Mouse (Mus musculus) midbrain, embryonic 10.5 days (tissue): ENCODE data around the gene Nrxn2. TPM values are rescaled to one million over a fixed set of nuclear protein-coding genes. Genes with fewer than 3 reads are reported as not detected.

ENCODE experiments used
- DNase-seq: peaks from one replicate; pipeline ENCODE4 v3.0.0-alpha.2; 2017; ENCODE audit warnings: low spot score
- H3K27ac ChIP-seq: fragments of 300-500 bp; sonication (generic); replicated peaks from 2 replicates; pipeline ENCODE4 v1.5.1; 2016; ENCODE audit warnings: mild to moderate bottlenecking
- H3K27me3 ChIP-seq: fragments of 300-500 bp; sonication (generic); 2 replicates; pipeline ENCODE4 v1.6.1; 2016; ENCODE audit warnings: low read depth, mild to moderate bottlenecking; ENCODE audit not compliant: poor library complexity, severe bottlenecking
- H3K36me3 ChIP-seq: fragments of 300-500 bp; sonication (generic); 2 replicates; pipeline ENCODE4 v1.6.1; 2016; ENCODE audit warnings: mild to moderate bottlenecking, moderate library complexity
- H3K4me1 ChIP-seq: fragments of 300-500 bp; sonication (generic); 2 replicates; pipeline ENCODE4 v1.6.1; 2016
- H3K4me3 ChIP-seq: fragments of 300-500 bp; sonication (generic); 2 replicates; pipeline ENCODE4 v1.5.1; 2016; ENCODE audit warnings: mild to moderate bottlenecking, moderate library complexity
- H3K9me3 ChIP-seq: fragments of 300-500 bp; sonication (generic); replicated peaks from 2 replicates; pipeline ENCODE4 v1.6.1; 2016; ENCODE audit warnings: mild to moderate bottlenecking
- WGBS: fragments of 180-500 bp; shearing (Covaris S2); methylation state at CpG from one replicate; pipeline ENCODE4 v1.1.7; 2016; 5-methylcytosine and 5-hydroxymethylcytosine counted together
- polyA plus RNA-seq: library from polyadenylated mRNA; unstranded; fragments of >200 nt; fragmentation: Nextera tagmentation; extraction: Ambion mirVana; gene quantifications from 2 replicates; pipeline ENCODE4 v1.2.1, GENCODE M21; 2016

Nrxn2 gene
- 5.1 and 7.2 TPM in 2 replicates for polyA plus RNA-seq

- Histone ChIP-seq H3K9me3 (no peaks in the 10 kb centered on the region), H3K27me3 (peaks cover 80% of the 10 kb centered on the region), H3K4me3 (peak within 1 kb of the TSS; percentile 62), H3K4me1 (peaks cover 71% of the 10 kb centered on the region), H3K36me3 (no peaks in the 10 kb centered on the region), H3K27ac (peak within 1 kb of the TSS; percentile 87)
- peak; percentile 91 for DNase-seq
- under 1% methylated on average over 46 of the region's 46 CpGs for WGBS
Measured at GRCm38 (mm10) chr19:6418233-6418879, at the start of gene Nrxn2. TSS of gene Nrxn2 (plus strand) at chr19:6418731.

- H3K4me1 ChIP-seq = peaks cover 24% of the 10 kb centered on the region
- H3K27ac ChIP-seq = no peak overlapping the region
- WGBS = 87% methylated on average over 2 of the region's 2 CpGs
- H3K9me3 ChIP-seq = no peaks in the 10 kb centered on the region
- peaks cover 100% of the 10 kb centered on the region for H3K36me3 ChIP-seq
- DNase-seq = no peak
- no peak overlapping the region for H3K4me3 ChIP-seq
- H3K27me3 ChIP-seq = no peaks in the 10 kb centered on the region
Measured at GRCm38 (mm10) chr19:6370175-6370574, 48.4 kb upstream of the Nrxn2 start.

- Histone ChIP-seq H3K27ac (no peak overlapping the region), H3K9me3 (no peaks in the 10 kb centered on the region), H3K27me3 (no peaks in the 10 kb centered on the region), H3K4me1 (peaks cover 28% of the 10 kb centered on the region), H3K4me3 (no peak overlapping the region), H3K36me3 (peaks cover 100% of the 10 kb centered on the region)
- 94% methylated on average over 3 of the region's 3 CpGs for WGBS
- no peak for DNase-seq
Measured at GRCm38 (mm10) chr19:6372433-6372832, 46.1 kb upstream of the Nrxn2 start.

GRCm38 (mm10) chr19:6373539-6374400, 44.8 kb upstream of the Nrxn2 start:
- WGBS = 75% methylated on average over 12 of the region's 12 CpGs
- H3K36me3 ChIP-seq = peaks cover 100% of the 10 kb centered on the region
- H3K9me3 ChIP-seq = no peaks in the 10 kb centered on the region
- H3K27me3 ChIP-seq = no peaks in the 10 kb centered on the region
- no peak overlapping the region for H3K27ac ChIP-seq
- no peak overlapping the region for H3K4me3 ChIP-seq
- H3K4me1 ChIP-seq = peaks cover 31% of the 10 kb centered on the region
- peak; percentile 72 for DNase-seq

GRCm38 (mm10) chr19:6374571-6374970, 44.0 kb upstream of the Nrxn2 start:
- Histone ChIP-seq H3K27me3 (no peaks in the 10 kb centered on the region), H3K4me1 (peaks cover 31% of the 10 kb centered on the region), H3K9me3 (no peaks in the 10 kb centered on the region), H3K27ac (no peak overlapping the region), H3K4me3 (no peak overlapping the region), H3K36me3 (peaks cover 100% of the 10 kb centered on the region)
- WGBS = over 99% methylated on average over 10 of the region's 10 CpGs
- no peak for DNase-seq

GRCm38 (mm10) chr19:6375423-6376254, 42.9 kb upstream of the Nrxn2 start:
- 93% methylated on average over 42 of the region's 42 CpGs for WGBS

GRCm38 (mm10) chr19:6376255-6376564, 42.3 kb upstream of the Nrxn2 start:
- H3K4me3 ChIP-seq = no peak overlapping the region
- H3K27ac ChIP-seq = no peak overlapping the region
- H3K4me1 ChIP-seq = peaks cover 31% of the 10 kb centered on the region
- no peaks in the 10 kb centered on the region for H3K27me3 ChIP-seq
- no peaks in the 10 kb centered on the region for H3K9me3 ChIP-seq
- DNase-seq = peak; percentile 54
- peaks cover 98% of the 10 kb centered on the region for H3K36me3 ChIP-seq
- 76% methylated on average over 14 of the region's 14 CpGs for WGBS

More at GRCm38 (mm10) chr19:6375423-6376254, 42.9 kb upstream of the Nrxn2 start:
- Histone ChIP-seq H3K9me3 (no peaks in the 10 kb centered on the region), H3K36me3 (peaks cover 98% of the 10 kb centered on the region), H3K27ac (no peak overlapping the region), H3K27me3 (no peaks in the 10 kb centered on the region), H3K4me3 (no peak overlapping the region), H3K4me1 (peaks cover 31% of the 10 kb centered on the region)
- no peak for DNase-seq

GRCm38 (mm10) chr19:6376643-6377042, 41.9 kb upstream of the Nrxn2 start:
- H3K4me1 ChIP-seq = peaks cover 31% of the 10 kb centered on the region
- H3K9me3 ChIP-seq = no peaks in the 10 kb centered on the region
- peaks cover 95% of the 10 kb centered on the region for H3K36me3 ChIP-seq
- H3K27ac ChIP-seq = no peak overlapping the region
- H3K4me3 ChIP-seq = no peak overlapping the region
- DNase-seq = no peak
- WGBS = 89% methylated on average over 2 of the region's 2 CpGs
- H3K27me3 ChIP-seq = no peaks in the 10 kb centered on the region

GRCm38 (mm10) chr19:6377327-6378040, 41.0 kb upstream of the Nrxn2 start:
- WGBS = 70% methylated on average over 11 of the region's 11 CpGs
- no peaks in the 10 kb centered on the region for H3K27me3 ChIP-seq
- peaks cover 87% of the 10 kb centered on the region for H3K36me3 ChIP-seq
- peaks cover 32% of the 10 kb centered on the region for H3K4me1 ChIP-seq
- no peak overlapping the region; the same call in 1 of the 2 replicates for H3K27ac ChIP-seq
- H3K9me3 ChIP-seq = no peaks in the 10 kb centered on the region
- peak; percentile 46 for DNase-seq
- no peak overlapping the region for H3K4me3 ChIP-seq

GRCm38 (mm10) chr19:6380411-6381166, 37.9 kb upstream of the Nrxn2 start:
- Histone ChIP-seq H3K4me3 (no peak overlapping the region), H3K4me1 (peaks cover 52% of the 10 kb centered on the region), H3K27me3 (no peaks in the 10 kb centered on the region), H3K27ac (no peak overlapping the region), H3K36me3 (peaks cover 56% of the 10 kb centered on the region), H3K9me3 (no peaks in the 10 kb centered on the region)
- DNase-seq = no peak
- 92% methylated on average over 9 of the region's 9 CpGs for WGBS

GRCm38 (mm10) chr19:6381238-6381637, 37.3 kb upstream of the Nrxn2 start:
- 98% methylated on average over 5 of the region's 5 CpGs for WGBS
- H3K27me3 ChIP-seq = no peaks in the 10 kb centered on the region
- H3K4me1 ChIP-seq = peaks cover 50% of the 10 kb centered on the region
- no peak overlapping the region for H3K27ac ChIP-seq
- no peak for DNase-seq
- H3K36me3 ChIP-seq = peaks cover 49% of the 10 kb centered on the region
- H3K4me3 ChIP-seq = no peak overlapping the region
- H3K9me3 ChIP-seq = no peaks in the 10 kb centered on the region
